Mouse (Mus musculus): ENCODE data around the gene Sept9. TPM values are rescaled to one million over a fixed set of nuclear protein-coding genes. Genes with fewer than 3 reads are reported as not detected.

The Sept9 gene
- polyA plus RNA-seq, 1 experiment = not detected

- peaks cover 4% of the 10 kb centered on the region; the same call in 1 of the 2 replicates for H3K4me1 ChIP-seq (ENCODE audit: control insufficient read depth, insufficient read depth, low read length)
- WGBS = 96% methylated on average over 10 of the region's 10 CpGs
- H3K27ac ChIP-seq (ENCODE audit: insufficient read depth, low read depth, low read length) = no peak overlapping the region
- no peak overlapping the region for H3K4me3 ChIP-seq (ENCODE audit: insufficient read depth, low read depth, low read length)
- TF ChIP-seq CTCF (IDR thresholded peaks at IDR 0.05; ENCODE audit: insufficient read depth, low read depth, low read length) (no peak), POLR2A (IDR thresholded peaks at IDR 0.05; ENCODE audit: insufficient read depth, low read depth, low read length) (no peak)
These were observed 43.1 kb downstream of the Sept9 start for GRCm38 (mm10) chr11:117242339-117243084.

- TF ChIP-seq POLR2A (IDR thresholded peaks at IDR 0.05; ENCODE audit: insufficient read depth, low read depth, low read length) = no peak
- TF ChIP-seq CTCF (IDR thresholded peaks at IDR 0.05; ENCODE audit: insufficient read depth, low read depth, low read length) = no peak
- 91% methylated on average over 12 of the region's 12 CpGs for WGBS
These were observed 44.3 kb downstream of the Sept9 start for GRCm38 (mm10) chr11:117243536-117244290.

GRCm38 (mm10) chr11:117245041-117245725 lies 45.7 kb downstream of the Sept9 start:
- no peak overlapping the region for H3K4me3 ChIP-seq (ENCODE audit: insufficient read depth, low read depth, low read length)
- no peak overlapping the region for H3K27ac ChIP-seq (ENCODE audit: insufficient read depth, low read depth, low read length)
- TF ChIP-seq CTCF (IDR thresholded peaks at IDR 0.05; ENCODE audit: insufficient read depth, low read depth, low read length) (no peak), POLR2A (IDR thresholded peaks at IDR 0.05; ENCODE audit: insufficient read depth, low read depth, low read length) (no peak)
- peaks cover 9% of the 10 kb centered on the region for H3K4me1 ChIP-seq (ENCODE audit: control insufficient read depth, insufficient read depth, low read length)
- 85% methylated on average over 8 of the region's 8 CpGs for WGBS

More at GRCm38 (mm10) chr11:117243536-117244290, 44.3 kb downstream of the Sept9 start:
- H3K4me1 ChIP-seq (ENCODE audit: control insufficient read depth, insufficient read depth, low read length) = peaks cover 4% of the 10 kb centered on the region; the same call in 1 of the 2 replicates
- no peak overlapping the region for H3K27ac ChIP-seq (ENCODE audit: insufficient read depth, low read depth, low read length)
- H3K4me3 ChIP-seq (ENCODE audit: insufficient read depth, low read depth, low read length) = no peak overlapping the region

- no peak for TF ChIP-seq CTCF (IDR thresholded peaks at IDR 0.05; ENCODE audit: insufficient read depth, low read depth, low read length)
- TF ChIP-seq POLR2A (IDR thresholded peaks at IDR 0.05; ENCODE audit: insufficient read depth, low read depth, low read length) = no peak
- H3K27ac ChIP-seq (ENCODE audit: insufficient read depth, low read depth, low read length) = no peak overlapping the region
- H3K4me1 ChIP-seq (ENCODE audit: control insufficient read depth, insufficient read depth, low read length) = peaks cover 6% of the 10 kb centered on the region
- WGBS = 95% methylated on average over 3 of the region's 3 CpGs
- no peak overlapping the region for H3K4me3 ChIP-seq (ENCODE audit: insufficient read depth, low read depth, low read length)
These were observed 46.4 kb downstream of the Sept9 start for GRCm38 (mm10) chr11:117245846-117246245.

- H3K4me3 ChIP-seq (ENCODE audit: insufficient read depth, low read depth, low read length) = no peak overlapping the region
- TF ChIP-seq POLR2A (IDR thresholded peaks at IDR 0.05; ENCODE audit: insufficient read depth, low read depth, low read length) (no peak), CTCF (IDR thresholded peaks at IDR 0.05; ENCODE audit: insufficient read depth, low read depth, low read length) (no peak)
- 93% methylated on average over 8 of the region's 8 CpGs for WGBS
- H3K4me1 ChIP-seq (ENCODE audit: control insufficient read depth, insufficient read depth, low read length) = peaks cover 6% of the 10 kb centered on the region
- H3K27ac ChIP-seq (ENCODE audit: insufficient read depth, low read depth, low read length) = no peak overlapping the region
These were observed 46.8 kb downstream of the Sept9 start for GRCm38 (mm10) chr11:117246286-117246685.

- 84% methylated on average over 9 of the region's 9 CpGs for WGBS
- Histone ChIP-seq H3K4me1 (ENCODE audit: control insufficient read depth, insufficient read depth, low read length) (peaks cover 10% of the 10 kb centered on the region), H3K27ac (ENCODE audit: insufficient read depth, low read depth, low read length) (no peak overlapping the region), H3K4me3 (ENCODE audit: insufficient read depth, low read depth, low read length) (no peak overlapping the region)
- TF ChIP-seq CTCF (IDR thresholded peaks at IDR 0.05; ENCODE audit: insufficient read depth, low read depth, low read length) = no peak
- TF ChIP-seq POLR2A (IDR thresholded peaks at IDR 0.05; ENCODE audit: insufficient read depth, low read depth, low read length) = no peak
These were observed 47.5 kb downstream of the Sept9 start for GRCm38 (mm10) chr11:117246981-117247431.

GRCm38 (mm10) chr11:117247541-117247940 lies 48.1 kb downstream of the Sept9 start:
- Histone ChIP-seq H3K4me3 (ENCODE audit: insufficient read depth, low read depth, low read length) (no peak overlapping the region), H3K27ac (ENCODE audit: insufficient read depth, low read depth, low read length) (no peak overlapping the region), H3K4me1 (ENCODE audit: control insufficient read depth, insufficient read depth, low read length) (peaks cover 10% of the 10 kb centered on the region)
- WGBS = 82% methylated on average over 5 of the region's 5 CpGs
- TF ChIP-seq POLR2A (IDR thresholded peaks at IDR 0.05; ENCODE audit: insufficient read depth, low read depth, low read length) (no peak), CTCF (IDR thresholded peaks at IDR 0.05; ENCODE audit: insufficient read depth, low read depth, low read length) (no peak)

GRCm38 (mm10) chr11:117248734-117249248 lies 49.3 kb downstream of the Sept9 start:
- no peak overlapping the region for H3K4me3 ChIP-seq (ENCODE audit: insufficient read depth, low read depth, low read length)
- WGBS = 70% methylated on average over 11 of the region's 11 CpGs
- no peak for TF ChIP-seq CTCF (IDR thresholded peaks at IDR 0.05; ENCODE audit: insufficient read depth, low read depth, low read length)
- peaks cover 10% of the 10 kb centered on the region for H3K4me1 ChIP-seq (ENCODE audit: control insufficient read depth, insufficient read depth, low read length)
- H3K27ac ChIP-seq (ENCODE audit: insufficient read depth, low read depth, low read length) = no peak overlapping the region
